ENCODE assay signal across 8 mouse cellular contexts in the genomic region with DNA sequence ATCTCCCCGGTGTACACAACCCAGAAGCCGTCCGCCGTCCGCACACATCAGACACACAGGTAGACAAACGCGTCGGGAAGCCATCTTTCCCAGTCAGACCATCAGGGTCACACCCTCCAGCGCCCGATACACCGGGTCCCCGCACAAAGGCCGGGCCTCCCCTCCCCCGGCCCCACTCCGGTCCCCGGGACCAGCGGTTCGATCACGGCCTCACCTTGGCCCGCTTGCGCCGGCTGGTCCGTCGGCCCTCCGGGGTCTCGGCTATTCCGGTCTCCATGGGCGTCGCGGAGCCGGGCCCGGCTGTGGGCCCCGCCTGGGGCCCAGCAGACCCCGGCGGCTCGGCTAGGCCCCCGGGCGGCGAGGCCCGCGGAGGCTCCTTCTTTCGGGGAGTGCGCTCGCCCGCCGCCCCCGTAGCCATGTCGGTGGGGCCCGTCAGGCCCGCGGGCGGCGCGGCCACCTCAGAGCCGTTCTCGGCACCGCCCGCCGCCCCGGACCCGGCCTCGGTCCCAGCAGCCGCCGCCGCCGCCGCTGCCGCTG. TPM values are rescaled to one million over a fixed set of nuclear protein-coding genes. Genes with fewer than 3 reads are reported as not detected.
DNase-seq lines count a peak whose midpoint lies in the region; ATAC-seq and TF ChIP-seq lines count a peak whose summit lies in the region.

No protein-coding gene starts in this region.

- peak overlapping the region; percentile 96 for H3K27ac ChIP-seq in hindbrain, postnatal 0 days
- peak overlapping the region; percentile 93 for H3K27ac ChIP-seq in limb, embryonic 14.5 days (replicated peaks; ENCODE audit: low read depth, low read length)
- H3K27ac ChIP-seq in midbrain, embryonic 16.5 days (ENCODE audit: low read length): peak overlapping the region; percentile 97
- peak overlapping the region; percentile 95 for H3K27ac ChIP-seq in stomach, postnatal 0 days (replicated peaks)

- peak overlapping the region; percentile 99 for H3K9ac ChIP-seq in hindbrain, postnatal 0 days (replicated peaks; ENCODE audit: low read length)
- peak overlapping the region; percentile 99 for H3K9ac ChIP-seq in limb, embryonic 14.5 days (ENCODE audit: low read depth, low read length, severe bottlenecking)
- peak overlapping the region; percentile 100 for H3K9ac ChIP-seq in midbrain, embryonic 16.5 days (ENCODE audit: low read depth, low read length)
- peak overlapping the region; percentile 99 for H3K9ac ChIP-seq in stomach, postnatal 0 days (ENCODE audit: low read length)

- peak; percentile 69 for ATAC-seq in hindbrain, postnatal 0 days
- ATAC-seq in limb, embryonic 14.5 days (ENCODE audit: low FRiP score, low read depth): peak; percentile 45
- peak; percentile 73 for ATAC-seq in midbrain, embryonic 16.5 days
- peak; percentile 63 for ATAC-seq in stomach, postnatal 0 days (ENCODE audit: low FRiP score, low TSS enrichment)

- H3K36me3 ChIP-seq in hindbrain, postnatal 0 days (ENCODE audit: insufficient read depth, low read length): no peaks in the 10 kb centered on the region
- H3K36me3 ChIP-seq in limb, embryonic 14.5 days (ENCODE audit: control insufficient read depth, insufficient read depth, low read length): no peaks in the 10 kb centered on the region
- no peaks in the 10 kb centered on the region for H3K36me3 ChIP-seq in midbrain, embryonic 16.5 days (ENCODE audit: control insufficient read depth, insufficient read depth, low read length)
- no peaks in the 10 kb centered on the region for H3K36me3 ChIP-seq in stomach, postnatal 0 days (ENCODE audit: control insufficient read depth, insufficient read depth, low read length)

- no peak for TF ChIP-seq CTCF in hindbrain, postnatal 0 days (IDR thresholded peaks at IDR 0.05; ENCODE audit: low read depth)
- no peak for TF ChIP-seq CTCF in stomach, postnatal 0 days (IDR thresholded peaks at IDR 0.05; ENCODE audit: low read depth)

- peak; percentile 44 to 54 for DNase-seq in right cerebral cortex, postnatal 10 days (ENCODE audit: low spot score in 2 of 2)
- DNase-seq in right cerebral cortex, adult 18-20 months: no peak
- peak; percentile 38 for DNase-seq in cerebellum, adult 8-10 months
- DNase-seq in forelimb bud, embryonic 11.5 days (ENCODE audit: low read depth, low spot score): peak; percentile 34
- peak; percentile 43 for DNase-seq in hindbrain, postnatal 0 days (ENCODE audit: low spot score)
- peak; percentile 25 for DNase-seq in limb, embryonic 14.5 days (ENCODE audit: low spot score)
- peak; percentile 62 for DNase-seq in stomach, postnatal 0 days (ENCODE audit: low spot score)

- peak overlapping the region; percentile 59 for H3K4me2 ChIP-seq in hindbrain, postnatal 0 days (ENCODE audit: low read depth, low read length)
- H3K4me2 ChIP-seq in limb, embryonic 14.5 days (replicated peaks; ENCODE audit: low read depth, low read length, severe bottlenecking): peak overlapping the region; percentile 57; the same call in 1 of the 2 replicates
- H3K4me2 ChIP-seq in midbrain, embryonic 16.5 days (ENCODE audit: low read length): peak overlapping the region; percentile 79
- H3K4me2 ChIP-seq in stomach, postnatal 0 days (replicated peaks; ENCODE audit: low read depth): peak overlapping the region; percentile 56

- peaks cover 3% of the 10 kb centered on the region; the same call in 1 of the 2 replicates for H3K4me1 ChIP-seq in hindbrain, postnatal 0 days (ENCODE audit: insufficient read depth, low read length)
- peaks cover 10% of the 10 kb centered on the region for H3K4me1 ChIP-seq in limb, embryonic 14.5 days (ENCODE audit: control insufficient read depth, insufficient read depth, low read length)
- H3K4me1 ChIP-seq in midbrain, embryonic 16.5 days (ENCODE audit: control insufficient read depth, insufficient read depth, low read length): peaks cover 17% of the 10 kb centered on the region
- 0 out of 2 replicates have a peak, but pooled peaks cover 2% of the 10 kb centered on the region for H3K4me1 ChIP-seq in stomach, postnatal 0 days (replicated peaks; ENCODE audit: control insufficient read depth, insufficient read depth)

- no peaks in the 10 kb centered on the region for H3K27me3 ChIP-seq in hindbrain, postnatal 0 days (ENCODE audit: insufficient read depth, low read length)
- H3K27me3 ChIP-seq in limb, embryonic 14.5 days (ENCODE audit: control insufficient read depth, insufficient read depth, low read length): no peaks in the 10 kb centered on the region
- no peaks in the 10 kb centered on the region for H3K27me3 ChIP-seq in midbrain, embryonic 16.5 days (ENCODE audit: control insufficient read depth, insufficient read depth, low read depth, low read length)
- H3K27me3 ChIP-seq in stomach, postnatal 0 days (ENCODE audit: control insufficient read depth, insufficient read depth, low read length): no peaks in the 10 kb centered on the region

- no peaks in the 10 kb centered on the region for H3K9me3 ChIP-seq in hindbrain, postnatal 0 days (ENCODE audit: low read length)
- no peaks in the 10 kb centered on the region for H3K9me3 ChIP-seq in limb, embryonic 14.5 days (ENCODE audit: control insufficient read depth, low read length)
- no peaks in the 10 kb centered on the region for H3K9me3 ChIP-seq in midbrain, embryonic 16.5 days (replicated peaks; ENCODE audit: control insufficient read depth, low read length, poor library complexity, severe bottlenecking)
- H3K9me3 ChIP-seq in stomach, postnatal 0 days (ENCODE audit: control insufficient read depth, low read length): no peaks in the 10 kb centered on the region

- no peak for TF ChIP-seq POLR2A in limb, embryonic 14.5 days (IDR thresholded peaks at IDR 0.05; ENCODE audit: borderline replicate concordance, extremely low read depth, insufficient read depth, insufficient read length)

- no peak for TF ChIP-seq EP300 in stomach, postnatal 0 days (optimal IDR thresholded peaks at IDR 0.05)

- under 1% methylated on average over 51 of the region's 68 CpGs for WGBS in hindbrain, postnatal 0 days
- under 1% methylated on average over 38 of the region's 68 CpGs for WGBS in limb, embryonic 14.5 days
- WGBS in midbrain, embryonic 16.5 days: 0% methylated on average over 24 of the region's 68 CpGs
- under 1% methylated on average over 43 of the region's 68 CpGs for WGBS in stomach, postnatal 0 days

- H3K4me3 ChIP-seq in hindbrain, postnatal 0 days (ENCODE audit: low read length): peak overlapping the region; percentile 92
- peak overlapping the region; percentile 96 for H3K4me3 ChIP-seq in limb, embryonic 14.5 days (replicated peaks; ENCODE audit: low read length)
- peak overlapping the region; percentile 100 for H3K4me3 ChIP-seq in midbrain, embryonic 16.5 days (ENCODE audit: low read depth, low read length)
- peak overlapping the region; percentile 98 for H3K4me3 ChIP-seq in stomach, postnatal 0 days (ENCODE audit: low read depth, low read length)

RNA-seq across cellular contexts. Expression of a gene that starts 0.4 kb away (rescaled TPM):
- 121 and 123 TPM in 2 replicates for total RNA-seq in hindbrain, postnatal 0 days (2014; rRNA removed)
- 41.2 and 44.8 TPM in 2 replicates for polyA plus RNA-seq in hindbrain, postnatal 0 days (2015; fragmentation: Nextera tagmentation; extraction: Ambion mirVana)
- polyA plus RNA-seq in limb, embryonic 14.5 days (2012; rRNA removed): 89.9 and 97.9 TPM in 2 replicates
- 51.9 and 62.8 TPM in 2 replicates for polyA plus RNA-seq in limb, embryonic 14.5 days (2014; fragmentation: Nextera tagmentation; extraction: Ambion mirVana)
- 59.4 and 61.4 TPM in 2 replicates for polyA plus RNA-seq in midbrain, embryonic 16.5 days (2015; fragmentation: Nextera tagmentation; extraction: Ambion mirVana)
- polyA plus RNA-seq in stomach, postnatal 0 days (2015; fragmentation: Nextera tagmentation; extraction: Ambion mirVana): 13.8 and 15.1 TPM in 2 replicates

RNA-seq across cellular contexts. Expression of a gene that starts 8.2 kb away (rescaled TPM):
- total RNA-seq in hindbrain, postnatal 0 days (2014; rRNA removed): not detected in 2 replicates
- polyA plus RNA-seq in hindbrain, postnatal 0 days (2015; fragmentation: Nextera tagmentation; extraction: Ambion mirVana): not detected in 2 replicates
- polyA plus RNA-seq in limb, embryonic 14.5 days (2012; rRNA removed): not detected in 2 replicates
- polyA plus RNA-seq in limb, embryonic 14.5 days (2014; fragmentation: Nextera tagmentation; extraction: Ambion mirVana): not detected in 2 replicates
- not detected in 2 replicates for polyA plus RNA-seq in midbrain, embryonic 16.5 days (2015; fragmentation: Nextera tagmentation; extraction: Ambion mirVana)
- polyA plus RNA-seq in stomach, postnatal 0 days (2015; fragmentation: Nextera tagmentation; extraction: Ambion mirVana): not detected in 2 replicates

RNA-seq across cellular contexts. Expression of a gene that starts 20.3 kb away (rescaled TPM):
- total RNA-seq in hindbrain, postnatal 0 days (2014; rRNA removed): 0.42 TPM in 1 of 2 replicates, not detected in the other
- polyA plus RNA-seq in hindbrain, postnatal 0 days (2015; fragmentation: Nextera tagmentation; extraction: Ambion mirVana): 0.06 TPM in 2 replicates
- 0.09 and 0.12 TPM in 2 replicates for polyA plus RNA-seq in limb, embryonic 14.5 days (2012; rRNA removed)
- 0.07 TPM in 1 of 2 replicates, not detected in the other for polyA plus RNA-seq in limb, embryonic 14.5 days (2014; fragmentation: Nextera tagmentation; extraction: Ambion mirVana)
- 0.06 and 0.08 TPM in 2 replicates for polyA plus RNA-seq in midbrain, embryonic 16.5 days (2015; fragmentation: Nextera tagmentation; extraction: Ambion mirVana)
- polyA plus RNA-seq in stomach, postnatal 0 days (2015; fragmentation: Nextera tagmentation; extraction: Ambion mirVana): not detected in 2 replicates
